Mouse (Mus musculus) brain, embryonic 14.5 days (tissue): Measurements from ENCODE around the gene Gm48551. TPM values are rescaled to one million over a fixed set of nuclear protein-coding genes. Genes with fewer than 3 reads are reported as not detected.

ENCODE experiments used
- DNase-seq: peaks from one replicate; pipeline ENCODE4 v3.0.0-alpha.2; 2011; ENCODE audit warnings: low read depth
- CTCF ChIP-seq: fragments of 200-500 bp; IDR thresholded peaks from 2 replicates; pipeline ENCODE4 v1.5.1; 2012; ENCODE audit warnings: inconsistent platforms, mild to moderate bottlenecking, moderate library complexity, borderline replicate concordance; ENCODE audit not compliant: insufficient read depth, insufficient read length; ENCODE audit errors: extremely low read depth
- POLR2A ChIP-seq: fragments of 200-500 bp; IDR thresholded peaks from 2 replicates; pipeline ENCODE4 v1.6.1; 2012; ENCODE audit warnings: mild to moderate bottlenecking, inconsistent platforms, borderline replicate concordance; ENCODE audit not compliant: poor library complexity, insufficient read depth, insufficient read length, severe bottlenecking; ENCODE audit errors: extremely low read depth
- polyA plus RNA-seq: library from polyadenylated mRNA; depleted of rRNA; stranded (reverse); fragments of >200 nt; gene quantifications from 2 replicates; pipeline ENCODE4 v1.2.3, GENCODE M21; 2012

The Gm48551 gene
- polyA plus RNA-seq, 1 experiment, result 6.8 TPM

DNA sequence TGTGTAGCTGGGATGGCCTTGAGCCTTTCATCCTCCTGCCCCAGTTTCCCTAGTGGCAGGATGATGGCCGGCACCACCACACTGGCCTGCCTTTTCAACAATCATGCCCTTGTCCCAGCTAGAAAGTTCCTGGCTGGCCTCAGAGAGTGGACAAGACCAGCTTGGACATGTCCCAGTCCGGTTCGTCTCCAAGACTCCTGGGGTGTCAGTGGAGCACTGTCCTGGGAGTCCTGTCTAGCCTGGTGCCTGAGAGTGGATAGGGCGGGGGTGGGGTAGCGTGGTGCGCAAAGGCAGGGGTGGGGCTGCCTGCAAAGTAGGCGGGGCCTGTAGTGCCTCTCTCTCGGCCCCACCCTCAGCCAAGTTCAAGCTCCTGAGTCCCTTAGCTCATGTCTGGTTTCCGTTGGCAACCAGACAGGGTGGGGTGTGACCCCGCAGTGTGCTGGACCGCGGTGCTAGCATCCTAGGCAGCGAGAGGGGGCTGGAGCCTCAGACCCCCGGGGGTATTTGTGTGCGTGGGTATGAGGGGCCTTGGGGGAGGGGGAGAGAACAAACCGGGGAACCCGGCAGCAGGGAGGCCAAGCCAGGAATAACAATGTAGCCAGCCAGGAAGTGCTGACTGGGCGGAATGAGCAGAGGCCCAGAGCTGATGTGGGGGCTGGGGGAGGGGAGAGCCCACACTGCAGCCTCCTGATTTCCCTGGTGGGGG lies 17.4 kb downstream of the Gm48551 start:
- peak; percentile 92 for DNase-seq

DNA sequence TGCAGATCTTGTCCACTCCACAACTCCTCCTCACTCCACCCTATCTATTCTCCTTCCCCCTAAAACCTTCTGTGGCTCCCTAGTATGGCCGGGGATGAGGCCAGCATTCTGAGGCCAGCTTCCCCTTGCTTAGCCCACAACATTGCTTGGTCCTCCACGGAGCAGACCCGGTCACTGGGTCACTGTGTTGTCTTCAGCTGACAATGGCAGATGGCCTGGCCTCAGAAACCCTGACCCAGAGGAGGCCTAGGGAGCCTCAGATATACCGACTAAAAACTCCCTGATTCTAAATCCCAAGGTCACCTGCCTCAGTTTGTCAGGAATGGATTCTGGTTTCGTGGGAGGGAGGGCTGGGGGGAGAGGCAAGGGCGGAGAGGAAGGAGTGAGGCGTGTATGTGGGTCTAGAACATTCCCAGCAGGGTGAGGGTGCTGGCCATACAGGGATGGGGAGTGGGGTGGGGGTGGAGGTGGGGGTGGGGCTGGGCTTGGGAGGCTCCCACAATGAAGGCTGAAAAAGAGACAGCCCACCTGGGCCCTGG lies 18.0 kb downstream of the Gm48551 start:
- no peak for DNase-seq
- TF ChIP-seq POLR2A (no peak), CTCF (no peak)

More for the DNA sequence above, 17.4 kb downstream of the Gm48551 start:
- TF ChIP-seq POLR2A (no peak), CTCF (0 out of 2 replicates have a peak, but pooled peaks have one; percentile 11)

- no peak for DNase-seq
- no peak for TF ChIP-seq POLR2A
- TF ChIP-seq CTCF, result no peak
Observed at GRCm38 (mm10) chr10:81403511-81403910, 19.2 kb downstream of the Gm48551 start.

- DNase-seq, result no peak
- TF ChIP-seq CTCF (no peak), POLR2A (no peak)
Observed at GRCm38 (mm10) chr10:81404082-81404481, 19.8 kb downstream of the Gm48551 start.

DNA sequence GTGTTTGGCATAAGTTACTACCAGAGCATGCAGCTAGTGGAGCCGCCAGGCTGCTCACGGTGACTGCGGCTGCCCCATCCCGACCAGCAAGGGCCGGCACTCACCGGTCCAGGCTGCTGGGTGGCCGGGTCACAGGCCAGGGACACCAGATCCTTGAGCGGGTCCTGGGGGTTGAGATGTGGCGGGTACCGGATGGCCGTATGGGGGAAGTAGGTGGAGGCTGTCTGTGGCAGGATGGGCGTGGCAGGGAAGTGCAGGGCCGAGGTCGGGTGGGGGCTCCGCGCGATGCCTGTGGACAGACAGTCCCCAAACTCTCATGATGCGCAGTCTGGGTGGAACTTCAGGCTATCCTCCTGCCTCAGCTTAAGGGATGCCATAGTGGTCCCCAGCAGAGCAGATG lies 20.5 kb downstream of the Gm48551 start:
- DNase-seq, result no peak
- TF ChIP-seq POLR2A (no peak), CTCF (no peak)

- DNase-seq, result no peak
- TF ChIP-seq POLR2A (no peak), CTCF (peak; percentile 66)
Observed at GRCm38 (mm10) chr10:81405588-81406201, 21.4 kb downstream of the Gm48551 start.

GRCm38 (mm10) chr10:81406504-81407440 lies 22.5 kb downstream of the Gm48551 start:
- no peak for TF ChIP-seq CTCF
- no peak for TF ChIP-seq POLR2A
- DNase-seq, result no peak

DNA sequence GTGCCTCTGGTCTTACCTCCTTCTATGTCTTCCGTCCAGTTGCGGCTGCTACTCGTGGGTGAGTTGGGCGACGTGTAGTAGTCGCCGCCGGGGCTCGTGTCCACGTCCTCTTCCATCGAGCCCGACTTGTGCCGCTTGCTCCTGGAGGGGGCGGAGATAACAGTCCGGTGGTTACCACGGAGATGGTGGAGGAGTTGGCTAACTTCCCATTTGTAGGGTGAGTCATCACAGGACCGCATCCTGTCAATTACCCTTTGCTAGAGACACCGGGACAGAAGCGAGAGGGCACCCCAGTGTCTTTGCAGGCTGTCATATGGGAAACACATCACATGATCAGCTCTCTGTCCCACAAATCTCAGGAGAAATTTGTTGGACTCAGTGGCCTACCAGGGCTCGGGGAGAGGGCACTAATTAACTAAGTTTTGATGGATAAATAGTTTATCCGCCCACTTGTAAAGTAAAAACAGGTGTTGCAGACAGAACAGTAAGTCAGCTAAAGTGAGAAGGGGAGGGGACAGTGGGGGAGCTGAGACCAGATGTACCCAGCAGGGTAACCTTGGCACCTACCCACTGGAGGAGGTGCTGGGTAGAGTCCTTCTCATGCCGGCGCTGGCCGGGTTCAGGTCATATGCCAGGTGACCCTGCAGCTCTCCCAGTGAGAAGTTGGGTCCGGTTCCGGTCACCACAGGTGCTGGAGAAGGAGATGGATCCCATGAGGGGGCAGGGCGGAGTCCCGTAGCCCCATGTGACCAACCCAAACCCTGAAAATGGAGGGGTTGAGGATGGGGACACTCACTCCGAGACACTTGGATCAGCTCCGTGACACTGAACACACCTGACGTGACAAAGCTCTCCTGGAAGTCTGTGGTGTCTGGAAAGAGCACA lies 23.5 kb downstream of the Gm48551 start:
- peak; percentile 85 for DNase-seq
- no peak for TF ChIP-seq CTCF
- TF ChIP-seq POLR2A, result no peak

DNA sequence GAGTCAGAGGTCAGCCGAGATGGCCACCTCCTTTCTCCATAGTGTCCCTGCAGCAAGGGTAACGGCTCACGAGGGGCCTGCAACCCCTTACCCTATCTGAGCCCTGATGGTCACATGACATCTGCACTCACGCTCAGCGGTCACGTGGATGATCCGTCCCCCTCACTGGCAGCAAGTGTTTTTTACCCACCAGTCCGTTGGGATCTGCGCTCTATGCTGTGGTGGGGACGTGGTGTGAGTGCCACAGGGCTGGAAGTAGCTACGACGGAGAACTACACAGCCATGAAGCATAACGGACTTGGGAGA lies 24.1 kb downstream of the Gm48551 start:
- DNase-seq, result no peak
- TF ChIP-seq CTCF (no peak), POLR2A (no peak)

DNA sequence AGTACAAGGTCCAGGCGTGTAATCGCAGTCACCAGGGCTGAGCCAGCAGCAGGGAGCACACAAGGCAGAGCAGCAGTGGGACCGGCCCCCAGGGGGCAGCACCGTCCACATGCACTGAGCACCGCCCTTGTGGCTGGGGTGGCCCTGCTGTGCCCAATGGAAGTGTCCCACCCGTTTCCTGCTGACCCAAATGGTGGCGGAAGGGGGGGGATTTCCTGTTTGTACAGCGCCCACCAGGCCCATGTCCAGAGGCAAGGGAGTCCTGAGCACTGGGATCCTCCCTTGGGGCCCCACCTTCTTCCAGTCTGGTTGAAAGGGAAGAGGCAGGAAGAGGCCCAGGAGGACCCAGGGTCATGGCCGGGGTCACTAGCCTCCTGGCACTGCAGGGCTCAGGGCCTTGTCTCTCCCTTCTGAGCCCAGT lies 24.6 kb downstream of the Gm48551 start:
- TF ChIP-seq CTCF (peak; percentile 69), POLR2A (no peak)
- peak; percentile 68 for DNase-seq
